Mouse (Mus musculus) hindbrain, embryonic 11.5 days (tissue): ENCODE measurements around the gene Ndufs3. TPM values are rescaled to one million over a fixed set of nuclear protein-coding genes. Genes with fewer than 3 reads are reported as not detected.
A peak's percentile ranks its signal among the peaks of the same experiment; 100 is the strongest.

Experiments used
- ATAC-seq: fragments of 200-750 bp; cut with Nextera tagmentation; 2 replicates; pipeline ENCODE4 v1.8.0; 2017; ENCODE audit warnings: mild to moderate bottlenecking, moderate TSS enrichment, moderate library complexity; ENCODE audit not compliant: low FRiP score
- DNase-seq: peaks from one replicate; pipeline ENCODE4 v3.0.0-alpha.2; 2015; ENCODE audit warnings: low spot score
- H3K27ac ChIP-seq: fragments of 300-500 bp; sonication (generic); 2 replicates; pipeline ENCODE4 v1.5.1; 2014; ENCODE audit warnings: mild to moderate bottlenecking, low read depth, low read length
- H3K27me3 ChIP-seq: fragments of 300-500 bp; sonication (generic); 2 replicates; pipeline ENCODE4 v1.6.1; 2014; ENCODE audit warnings: mild to moderate bottlenecking, low read length, moderate library complexity, mixed read lengths; ENCODE audit not compliant: control insufficient read depth, insufficient read depth
- H3K36me3 ChIP-seq: fragments of 300-500 bp; sonication (generic); 2 replicates; pipeline ENCODE4 v1.6.1; 2014; ENCODE audit warnings: mild to moderate bottlenecking, low read length, moderate library complexity, mixed read lengths; ENCODE audit not compliant: control insufficient read depth, insufficient read depth
- H3K4me1 ChIP-seq: fragments of 300-500 bp; sonication (generic); replicated peaks from 2 replicates; pipeline ENCODE4 v1.6.1; 2014; ENCODE audit warnings: low read length, mixed read lengths; ENCODE audit not compliant: control insufficient read depth, insufficient read depth
- H3K4me2 ChIP-seq: fragments of 300-500 bp; sonication (generic); replicated peaks from 2 replicates; pipeline ENCODE4 v1.6.1; 2014; ENCODE audit warnings: mild to moderate bottlenecking, low read depth, low read length
- H3K4me3 ChIP-seq: fragments of 300-500 bp; sonication (generic); 2 replicates; pipeline ENCODE4 v1.5.1; 2014; ENCODE audit warnings: low read depth, low read length
- H3K9ac ChIP-seq: fragments of 300-500 bp; sonication (generic); 2 replicates; pipeline ENCODE4 v1.6.1; 2014; ENCODE audit warnings: low read depth, low read length
- H3K9me3 ChIP-seq: fragments of 300-500 bp; sonication (generic); 2 replicates; pipeline ENCODE4 v1.6.1; 2016; ENCODE audit warnings: low read length; ENCODE audit not compliant: control insufficient read depth
- WGBS: fragments of 180-500 bp; shearing (Covaris S2); extraction: QIAGEN DNeasy Blood & Tissue Kit; methylation state at CpG from one replicate; pipeline ENCODE4 v1.1.7; 2014; 5-methylcytosine and 5-hydroxymethylcytosine counted together
- polyA plus RNA-seq: library from polyadenylated mRNA; unstranded; fragments of >200 nt; fragmentation: Nextera tagmentation; extraction: Ambion mirVana; gene quantifications from 2 replicates; pipeline ENCODE4 v1.2.1, GENCODE M21; 2014

Gene Ndufs3
- polyA plus RNA-seq, 1 experiment from 2014 or later: 217 TPM

DNA sequence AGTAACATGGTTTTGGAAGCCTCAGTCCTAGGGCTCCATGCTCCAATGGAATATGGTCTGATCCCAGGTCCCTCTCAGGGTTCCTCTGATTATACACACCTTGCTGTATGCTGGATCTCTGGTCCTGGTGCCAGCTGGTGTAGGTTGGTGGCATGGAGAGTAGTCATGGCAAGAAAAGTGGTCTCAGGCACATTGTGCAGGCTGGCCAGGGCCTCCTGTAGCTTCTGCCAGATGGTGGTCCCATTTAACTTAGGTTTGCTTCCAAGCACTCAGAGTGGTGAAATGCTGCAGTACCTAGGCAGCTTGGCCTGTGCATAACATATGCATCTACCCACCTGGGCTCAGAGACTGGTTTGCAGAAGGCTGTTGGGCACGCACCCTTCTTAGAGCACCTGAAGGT lies 54.2 kb downstream of the Ndufs3 start:
- Histone ChIP-seq H3K4me3 (no peak overlapping the region), H3K36me3 (peaks cover 10% of the 10 kb centered on the region), H3K9ac (no peak overlapping the region), H3K27ac (no peak overlapping the region), H3K9me3 (no peaks in the 10 kb centered on the region), H3K27me3 (no peaks in the 10 kb centered on the region), H3K4me2 (no peak overlapping the region), H3K4me1 (no peaks in the 10 kb centered on the region; the same call in 1 of the 2 replicates)
- DNase-seq: no peak
- 100% methylated on average over 1 of the region's 1 CpGs for WGBS
- no peak for ATAC-seq

DNA sequence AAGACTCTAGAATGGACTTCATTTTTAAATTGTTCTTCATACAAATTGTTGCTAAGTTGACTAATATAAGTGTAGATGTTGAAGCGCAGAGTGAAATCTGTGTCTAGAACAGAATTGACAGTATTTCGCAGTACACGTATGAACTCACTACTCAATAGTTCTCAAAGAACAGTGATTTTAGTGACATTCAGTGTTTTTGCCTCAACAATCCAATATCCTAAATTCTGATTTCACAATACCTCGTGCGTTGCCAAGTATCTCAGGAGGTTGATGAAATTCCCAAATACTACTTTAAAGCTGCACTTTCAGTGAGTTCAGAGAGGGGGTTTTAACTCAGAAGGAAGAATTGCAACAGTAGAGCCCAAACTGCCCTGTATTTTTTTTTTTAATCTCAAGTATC lies 56.3 kb downstream of the Ndufs3 start:
- no peaks in the 10 kb centered on the region for H3K27me3 ChIP-seq
- peak overlapping the region; percentile 58 for H3K4me2 ChIP-seq
- 95% methylated on average over 5 of the region's 5 CpGs for WGBS
- H3K9ac ChIP-seq: no peak overlapping the region; the same call in 1 of the 2 replicates
- DNase-seq (no peak), ATAC-seq (no peak)
- no peaks in the 10 kb centered on the region; the same call in 1 of the 2 replicates for H3K4me1 ChIP-seq
- peak overlapping the region; percentile 72 for H3K4me3 ChIP-seq
- peaks cover 10% of the 10 kb centered on the region for H3K36me3 ChIP-seq
- H3K27ac ChIP-seq: no peak overlapping the region
- no peaks in the 10 kb centered on the region for H3K9me3 ChIP-seq

DNA sequence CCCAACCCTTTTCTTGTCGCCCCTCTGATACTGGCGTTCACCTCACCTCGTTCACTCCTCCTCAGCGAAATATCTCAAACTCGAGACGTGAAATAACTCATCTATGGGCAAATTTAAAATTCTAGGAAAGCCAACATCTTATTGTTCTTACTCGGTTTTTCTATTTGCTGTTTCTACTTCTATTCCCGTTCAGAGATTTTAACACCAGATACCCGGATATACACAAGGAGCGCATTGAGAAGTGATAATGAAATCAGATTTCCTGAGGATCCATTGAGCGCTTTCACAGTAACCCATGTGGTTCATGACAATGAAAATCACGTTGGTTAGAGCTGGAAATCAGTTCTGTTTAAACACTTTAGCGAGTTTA lies 57.0 kb downstream of the Ndufs3 start:
- Histone ChIP-seq H3K9me3 (no peaks in the 10 kb centered on the region), H3K4me2 (peak overlapping the region; percentile 58), H3K9ac (peak overlapping the region; percentile 79), H3K27ac (peak overlapping the region; percentile 58), H3K4me1 (no peaks in the 10 kb centered on the region; the same call in 1 of the 2 replicates), H3K36me3 (peaks cover 10% of the 10 kb centered on the region), H3K27me3 (no peaks in the 10 kb centered on the region), H3K4me3 (peak overlapping the region; percentile 72)
- DNase-seq: no peak
- WGBS: 1% methylated on average over 13 of the region's 13 CpGs
- no peak for ATAC-seq

DNA sequence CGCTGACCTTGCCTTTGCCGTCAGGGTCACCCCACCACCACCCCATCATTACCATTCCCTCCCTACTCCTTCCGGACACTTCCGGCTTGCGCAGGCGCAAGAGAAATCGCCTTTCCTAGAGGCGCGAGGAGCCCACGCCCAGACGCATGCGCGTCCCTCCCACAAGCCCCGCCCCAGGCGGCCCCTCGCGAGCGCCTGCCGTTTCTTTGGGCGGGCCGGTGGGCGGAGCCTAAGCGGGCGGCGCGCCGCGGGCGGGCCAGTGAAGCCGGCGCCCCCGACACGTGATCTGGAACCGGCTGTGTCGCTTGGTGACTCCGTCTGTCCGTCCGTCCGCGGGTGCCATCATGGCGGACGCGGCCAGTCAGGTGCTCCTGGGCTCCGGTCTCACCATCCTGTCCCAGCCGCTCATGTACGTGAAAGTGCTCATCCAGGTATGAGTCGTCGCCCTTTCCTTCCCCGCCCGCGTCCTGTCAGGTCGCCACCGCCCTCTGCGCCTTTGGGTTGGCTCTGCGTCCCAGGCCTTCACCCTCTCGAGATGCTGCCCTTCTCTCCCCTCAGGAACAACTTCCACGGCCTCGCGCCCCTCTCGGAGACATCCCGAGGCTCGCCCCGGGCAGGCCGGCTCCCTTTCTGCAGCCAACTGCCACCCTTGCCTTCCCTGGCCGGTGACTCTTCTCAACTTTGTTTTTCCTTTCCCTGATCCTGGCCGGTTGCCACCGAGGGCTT lies 57.5 kb downstream of the Ndufs3 start, which contains the start of gene Mtch2:
Mtch2 (plus strand) TSS at position 201 of the 726 bp plus-strand sequence.
- peak; percentile 98 for ATAC-seq
- peak within 1 kb of the TSS; percentile 79 for H3K9ac ChIP-seq
- peaks cover 10% of the 10 kb centered on the region for H3K36me3 ChIP-seq
- H3K4me1 ChIP-seq: no peaks in the 10 kb centered on the region; the same call in 1 of the 2 replicates
- H3K4me2 ChIP-seq: peak within 1 kb of the TSS; percentile 58
- peak within 1 kb of the TSS; percentile 59 for H3K27ac ChIP-seq
- peak; percentile 99 for DNase-seq
- under 1% methylated on average over 57 of the region's 67 CpGs for WGBS
- H3K4me3 ChIP-seq: peak within 1 kb of the TSS; percentile 72
- no peaks in the 10 kb centered on the region for H3K9me3 ChIP-seq
- H3K27me3 ChIP-seq: no peaks in the 10 kb centered on the region

GRCm38 (mm10) chr2:90846597-90846954 lies 58.1 kb downstream of the Ndufs3 start:
- no peaks in the 10 kb centered on the region; the same call in 1 of the 2 replicates for H3K4me1 ChIP-seq
- no peaks in the 10 kb centered on the region for H3K27me3 ChIP-seq
- ATAC-seq (peak; percentile 64; the same call in 1 of the 2 replicates), DNase-seq (no peak)
- H3K27ac ChIP-seq: peak overlapping the region; percentile 59; the same call in 1 of the 2 replicates
- peak overlapping the region; percentile 53 for H3K9ac ChIP-seq
- H3K4me3 ChIP-seq: peak overlapping the region; percentile 72
- peak overlapping the region; percentile 46 for H3K4me2 ChIP-seq
- WGBS: 3% methylated on average over 8 of the region's 8 CpGs
- H3K9me3 ChIP-seq: no peaks in the 10 kb centered on the region
- H3K36me3 ChIP-seq: peaks cover 10% of the 10 kb centered on the region

GRCm38 (mm10) chr2:90846171-90846570 lies 58.5 kb downstream of the Ndufs3 start:
- WGBS: 53% methylated on average over 6 of the region's 6 CpGs
- ATAC-seq (no peak), DNase-seq (no peak)
- H3K36me3 ChIP-seq: peaks cover 8% of the 10 kb centered on the region
- H3K4me2 ChIP-seq: peak overlapping the region; percentile 46
- no peaks in the 10 kb centered on the region for H3K9me3 ChIP-seq
- H3K27ac ChIP-seq: peak overlapping the region; percentile 59; the same call in 1 of the 2 replicates
- H3K27me3 ChIP-seq: no peaks in the 10 kb centered on the region
- peak overlapping the region; percentile 72 for H3K4me3 ChIP-seq
- H3K4me1 ChIP-seq: no peaks in the 10 kb centered on the region; the same call in 1 of the 2 replicates
- peak overlapping the region; percentile 53 for H3K9ac ChIP-seq

- 77% methylated on average over 5 of the region's 5 CpGs for WGBS
- Histone ChIP-seq H3K27ac (no peak overlapping the region), H3K27me3 (no peaks in the 10 kb centered on the region), H3K9ac (no peak overlapping the region), H3K36me3 (peaks cover 1% of the 10 kb centered on the region; the same call in 1 of the 2 replicates), H3K4me2 (no peak overlapping the region), H3K9me3 (no peaks in the 10 kb centered on the region), H3K4me3 (no peak overlapping the region), H3K4me1 (no peaks in the 10 kb centered on the region; the same call in 1 of the 2 replicates)
- DNase-seq (no peak), ATAC-seq (no peak)
Observed at GRCm38 (mm10) chr2:90845234-90845633, 59.4 kb downstream of the Ndufs3 start.
